In genomic region chr13:32864529-32864928, GRCm38 (mm10) we compare ENCODE assay signal across 19 mouse cellular contexts. TPM values are rescaled to one million over a fixed set of nuclear protein-coding genes. Genes with fewer than 3 reads are reported as not detected.
"Had no signal": no experiment of that assay in that cellular context is flagged by ENCODE, and none has a peak within 500 bp of the region (broad histone marks: within the 10 kb centered on the region; RNA-seq: fewer than 3 reads in every experiment).

No protein-coding gene starts in this region.

RNA-seq across cellular contexts. Expression of gene Serpinb1a, which starts 13.5 kb away (rescaled TPM):
- polyA plus RNA-seq: erythroblast, embryonic 14.5 days had no signal

RNA-seq across cellular contexts. Expression of gene Serpinb1c, which starts 33.5 kb away (rescaled TPM):
- polyA plus RNA-seq: cortical plate, adult 2 months; embryonic facial prominence, embryonic 10.5 days; embryonic facial prominence, embryonic 11.5 days; embryonic facial prominence, embryonic 12.5 days; embryonic facial prominence, embryonic 13.5 days; embryonic facial prominence, embryonic 14.5 days; embryonic facial prominence, embryonic 15.5 days; erythroblast, embryonic 14.5 days; forebrain, embryonic 10.5 days; forebrain, embryonic 11.5 days; forebrain, embryonic 12.5 days; forebrain, embryonic 13.5 days; forebrain, embryonic 14.5 days; forebrain, embryonic 15.5 days; forebrain, embryonic 16.5 days; forebrain, postnatal 0 days; frontal cortex, adult 2 months; gonadal fat pad, adult 2 months; heart, adult 2 months had no signal
